Mouse (Mus musculus) heart, embryonic 13.5 days (tissue): ENCODE data around the gene Cers3. TPM values are rescaled to one million over a fixed set of nuclear protein-coding genes. Genes with fewer than 3 reads are reported as not detected.

Experiments
- ATAC-seq: fragments of 200-750 bp; cut with Nextera tagmentation; 2 replicates; pipeline ENCODE4 v1.8.0; 2017; ENCODE audit warnings: moderate TSS enrichment; ENCODE audit not compliant: insufficient number of reproducible peaks, low FRiP score, low TSS enrichment; ENCODE audit errors: extremely low read depth
- H3K27ac ChIP-seq: fragments of 300-500 bp; sonication (generic); replicated peaks from 2 replicates; pipeline ENCODE4 v1.5.1; 2015; ENCODE audit warnings: moderate library complexity, mild to moderate bottlenecking, inconsistent platforms
- H3K27me3 ChIP-seq: fragments of 300-500 bp; sonication (generic); replicated peaks from 2 replicates; pipeline ENCODE4 v1.6.1; 2015; ENCODE audit warnings: mild to moderate bottlenecking, inconsistent platforms
- H3K36me3 ChIP-seq: fragments of 300-500 bp; sonication (generic); 2 replicates; pipeline ENCODE4 v1.6.1; 2015; ENCODE audit warnings: mild to moderate bottlenecking, inconsistent platforms
- H3K4me1 ChIP-seq: fragments of 300-500 bp; sonication (generic); 2 replicates; pipeline ENCODE4 v1.6.1; 2015; ENCODE audit warnings: inconsistent platforms
- H3K4me2 ChIP-seq: fragments of 300-500 bp; sonication (generic); 2 replicates; pipeline ENCODE4 v1.6.1; 2015; ENCODE audit warnings: inconsistent platforms, mild to moderate bottlenecking, moderate library complexity
- H3K4me3 ChIP-seq: fragments of 300-500 bp; sonication (generic); 2 replicates; pipeline ENCODE4 v1.5.1; 2015; ENCODE audit warnings: moderate library complexity, mild to moderate bottlenecking, inconsistent platforms
- H3K9ac ChIP-seq: fragments of 300-500 bp; sonication (generic); 2 replicates; pipeline ENCODE4 v1.6.1; 2015; ENCODE audit warnings: inconsistent platforms, mild to moderate bottlenecking, moderate library complexity
- H3K9me3 ChIP-seq: fragments of 300-500 bp; sonication (generic); 2 replicates; pipeline ENCODE4 v1.6.1; 2016; ENCODE audit warnings: inconsistent platforms
- WGBS: fragments of 180-500 bp; shearing (Covaris S2); methylation state at CpG from one replicate; pipeline ENCODE4 v1.1.7; 2015; ENCODE audit warnings: mixed read lengths; 5-methylcytosine and 5-hydroxymethylcytosine counted together
- polyA plus RNA-seq: library from polyadenylated mRNA; unstranded; fragments of >200 nt; fragmentation: Nextera tagmentation; extraction: Ambion mirVana; gene quantifications from 2 replicates; pipeline ENCODE4 v1.2.1, GENCODE M21; 2015

Cers3 gene
- polyA plus RNA-seq, 1 experiment from 2014 or later, result 0.45 TPM

- Histone ChIP-seq H3K9me3 (no peaks in the 10 kb centered on the region), H3K27ac (no peak overlapping the region), H3K4me3 (no peak overlapping the region), H3K4me2 (no peak overlapping the region), H3K9ac (no peak overlapping the region), H3K27me3 (no peaks in the 10 kb centered on the region), H3K4me1 (peaks cover 7% of the 10 kb centered on the region; the same call in 1 of the 2 replicates), H3K36me3 (no peaks in the 10 kb centered on the region)
- WGBS, result 59% methylated on average over 10 of the region's 10 CpGs
- ATAC-seq, result no peak; the same call in 1 of the 2 replicates
Measured at GRCm38 (mm10) chr7:66779944-66780942, 36.9 kb downstream of the Cers3 start.

GRCm38 (mm10) chr7:66786476-66786875, 43.2 kb downstream of the Cers3 start:
- Histone ChIP-seq H3K36me3 (no peaks in the 10 kb centered on the region), H3K27me3 (no peaks in the 10 kb centered on the region), H3K4me2 (no peak overlapping the region), H3K27ac (no peak overlapping the region), H3K4me3 (no peak overlapping the region), H3K4me1 (peaks cover 19% of the 10 kb centered on the region), H3K9ac (no peak overlapping the region), H3K9me3 (no peaks in the 10 kb centered on the region)
- no peak for ATAC-seq
- WGBS, result 59% methylated on average over 3 of the region's 3 CpGs

GRCm38 (mm10) chr7:66787816-66788215, 44.5 kb downstream of the Cers3 start:
- Histone ChIP-seq H3K36me3 (no peaks in the 10 kb centered on the region), H3K27ac (no peak overlapping the region), H3K4me2 (no peak overlapping the region), H3K27me3 (no peaks in the 10 kb centered on the region), H3K9me3 (no peaks in the 10 kb centered on the region), H3K4me3 (no peak overlapping the region), H3K9ac (no peak overlapping the region), H3K4me1 (peaks cover 19% of the 10 kb centered on the region)
- 57% methylated on average over 2 of the region's 2 CpGs for WGBS
- ATAC-seq, result no peak

- Histone ChIP-seq H3K9ac (no peak overlapping the region), H3K4me1 (peaks cover 19% of the 10 kb centered on the region), H3K36me3 (no peaks in the 10 kb centered on the region), H3K4me3 (no peak overlapping the region), H3K9me3 (no peaks in the 10 kb centered on the region), H3K27ac (no peak overlapping the region), H3K27me3 (no peaks in the 10 kb centered on the region), H3K4me2 (no peak overlapping the region)
- peak; percentile 8; the same call in 1 of the 2 replicates for ATAC-seq
- 23% methylated on average over 8 of the region's 8 CpGs for WGBS
Measured at GRCm38 (mm10) chr7:66789860-66790748, 46.8 kb downstream of the Cers3 start.

- no peak overlapping the region for H3K9ac ChIP-seq
- H3K4me3 ChIP-seq, result no peak overlapping the region
- H3K4me2 ChIP-seq, result no peak overlapping the region
- H3K27ac ChIP-seq, result no peak overlapping the region
- no peaks in the 10 kb centered on the region for H3K36me3 ChIP-seq
- peaks cover 15% of the 10 kb centered on the region for H3K4me1 ChIP-seq
- ATAC-seq, result no peak
- no peaks in the 10 kb centered on the region for H3K9me3 ChIP-seq
- no peaks in the 10 kb centered on the region for H3K27me3 ChIP-seq
- 90% methylated on average over 3 of the region's 3 CpGs for WGBS
Measured at GRCm38 (mm10) chr7:66791022-66791421, 47.7 kb downstream of the Cers3 start.

- Histone ChIP-seq H3K9ac (no peak overlapping the region), H3K36me3 (no peaks in the 10 kb centered on the region), H3K4me2 (no peak overlapping the region), H3K9me3 (no peaks in the 10 kb centered on the region), H3K27ac (peak overlapping the region; percentile 72), H3K27me3 (no peaks in the 10 kb centered on the region), H3K4me3 (no peak overlapping the region), H3K4me1 (peaks cover 24% of the 10 kb centered on the region)
- ATAC-seq, result no peak
- WGBS, result 7% methylated on average over 1 of the region's 1 CpGs
Measured at GRCm38 (mm10) chr7:66796909-66797308, 53.6 kb downstream of the Cers3 start.

GRCm38 (mm10) chr7:66797345-66797744, 54.0 kb downstream of the Cers3 start:
- no peaks in the 10 kb centered on the region for H3K9me3 ChIP-seq
- WGBS, result 74% methylated on average over 1 of the region's 1 CpGs
- peaks cover 24% of the 10 kb centered on the region for H3K4me1 ChIP-seq
- no peaks in the 10 kb centered on the region for H3K36me3 ChIP-seq
- no peak overlapping the region for H3K9ac ChIP-seq
- ATAC-seq, result no peak
- H3K27me3 ChIP-seq, result no peaks in the 10 kb centered on the region
- no peak overlapping the region for H3K4me3 ChIP-seq
- no peak overlapping the region for H3K4me2 ChIP-seq
- H3K27ac ChIP-seq, result 0 out of 2 replicates have a peak overlapping the region, but pooled peaks have one; percentile 24

- 62% methylated on average over 5 of the region's 5 CpGs for WGBS
- no peak overlapping the region for H3K27ac ChIP-seq
- no peak overlapping the region for H3K9ac ChIP-seq
- no peak for ATAC-seq
- peaks cover 24% of the 10 kb centered on the region for H3K4me1 ChIP-seq
- no peaks in the 10 kb centered on the region for H3K36me3 ChIP-seq
- H3K4me2 ChIP-seq, result no peak overlapping the region
- no peaks in the 10 kb centered on the region for H3K9me3 ChIP-seq
- no peaks in the 10 kb centered on the region for H3K27me3 ChIP-seq
- H3K4me3 ChIP-seq, result no peak overlapping the region
Measured at GRCm38 (mm10) chr7:66798826-66799225, 55.5 kb downstream of the Cers3 start.

- Histone ChIP-seq H3K9me3 (no peaks in the 10 kb centered on the region), H3K36me3 (no peaks in the 10 kb centered on the region), H3K4me1 (peaks cover 24% of the 10 kb centered on the region), H3K4me2 (no peak overlapping the region), H3K9ac (no peak overlapping the region), H3K27me3 (no peaks in the 10 kb centered on the region), H3K27ac (no peak overlapping the region), H3K4me3 (no peak overlapping the region)
- ATAC-seq, result no peak
- WGBS, result 65% methylated on average over 5 of the region's 5 CpGs
Measured at GRCm38 (mm10) chr7:66800784-66801183, 57.5 kb downstream of the Cers3 start.

- no peak overlapping the region for H3K4me2 ChIP-seq
- no peak for ATAC-seq
Measured at GRCm38 (mm10) chr7:66801785-66802184, 58.5 kb downstream of the Cers3 start.

GRCm38 (mm10) chr7:66803798-66804197, 60.5 kb downstream of the Cers3 start:
- Histone ChIP-seq H3K4me1 (0 out of 2 replicates have a peak, but pooled peaks cover 6% of the 10 kb centered on the region), H3K9ac (no peak overlapping the region), H3K4me3 (no peak overlapping the region), H3K4me2 (no peak overlapping the region), H3K27me3 (no peaks in the 10 kb centered on the region), H3K9me3 (no peaks in the 10 kb centered on the region), H3K36me3 (no peaks in the 10 kb centered on the region), H3K27ac (no peak overlapping the region)
- no peak for ATAC-seq
- 55% methylated on average over 5 of the region's 5 CpGs for WGBS

More at GRCm38 (mm10) chr7:66801785-66802184, 58.5 kb downstream of the Cers3 start:
- no peak overlapping the region for H3K27ac ChIP-seq
- no peaks in the 10 kb centered on the region for H3K27me3 ChIP-seq
- peaks cover 20% of the 10 kb centered on the region for H3K4me1 ChIP-seq
- H3K9ac ChIP-seq, result no peak overlapping the region
- no peaks in the 10 kb centered on the region for H3K9me3 ChIP-seq
- H3K36me3 ChIP-seq, result no peaks in the 10 kb centered on the region
- H3K4me3 ChIP-seq, result no peak overlapping the region
